Mouse (Mus musculus): ENCODE measurements at regions not wholly inside any gene's neighbourhood (a gene's known extent, or its start where the extent isn't known, plus 50 kb on each side); places are given as distances from the start of the nearest gene placed in this dataset.

DNA sequence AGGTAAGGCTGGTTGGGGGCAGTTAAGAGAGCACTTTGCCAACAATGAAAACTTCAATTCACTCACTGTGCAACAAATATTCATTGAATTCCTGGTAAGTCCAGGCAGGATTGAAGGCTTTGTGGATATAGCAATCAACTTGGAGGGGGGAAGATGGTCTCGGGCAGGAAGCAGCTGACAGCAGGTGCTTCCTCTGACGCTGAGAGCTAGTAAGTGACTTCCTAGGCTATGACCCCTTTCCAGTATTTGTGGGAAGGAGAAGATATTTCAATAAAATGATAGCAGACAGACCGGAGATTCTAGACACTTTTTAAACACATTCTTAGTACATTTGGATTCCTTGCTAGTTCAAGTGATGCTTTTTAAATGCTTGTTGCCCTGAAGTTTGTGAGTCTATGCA lies 195.0 kb downstream of the Dusp6 start:
- TF ChIP-seq POLR2A (IDR thresholded peaks at IDR 0.05; ENCODE audit: insufficient read depth, low read depth, low read length) (no peak), EP300 (IDR thresholded peaks at IDR 0.05; ENCODE audit: insufficient read depth, low read depth, low read length) (peak; percentile 64; the same call in 1 of the 2 replicates)
